Mouse (Mus musculus): ENCODE measurements around the gene Traf3ip1. TPM values are rescaled to one million over a fixed set of nuclear protein-coding genes. Genes with fewer than 3 reads are reported as not detected.

Gene Traf3ip1
- total RNA-seq (2012; rRNA removed) (12.0 and 13.6 TPM in 2 replicates), polyA plus RNA-seq (2012; ENCODE audit: insufficient read depth in 1 of 2, insufficient read length in 2 of 2, low read depth in 1 of 2, low replicate concordance in 2 of 2, missing spikeins in 1 of 2) (10 to 100 TPM in 1 of 2 experiments, not detected in 1; 19.6 TPM)

GRCm38 (mm10) chr1:91494457-91495140 lies at the start of gene Traf3ip1:
Traf3ip1 (plus strand) TSS chr1:91494647.
- H3K4me1 ChIP-seq (ENCODE audit: control insufficient read depth in 1 of 2, insufficient read depth in 2 of 2, low read length in 2 of 2) = peaks cover 0 to 17% of the 10 kb centered on the region in 2 experiments; a peak in 2 of 4 replicates
- 0 out of 2 replicates have a peak, but pooled peaks have one; percentile 27 for TF ChIP-seq ETS1 (IDR thresholded peaks at IDR 0.05; ENCODE audit: low read depth, low read length)
- peak; percentile 92 for TF ChIP-seq NRF1 (IDR thresholded peaks at IDR 0.05; ENCODE audit: insufficient read depth, low read depth, low read length, poor library complexity, severe bottlenecking)
- TF ChIP-seq MXI1 (IDR thresholded peaks at IDR 0.05; ENCODE audit: low read depth, low read length) = peak; percentile 99
- TF ChIP-seq MAX (IDR thresholded peaks at IDR 0.05; ENCODE audit: low read length) = peak; percentile 87
- TF ChIP-seq ZNF384 (IDR thresholded peaks at IDR 0.05; ENCODE audit: low read depth, low read length) = no peak
- TF ChIP-seq USF1 (IDR thresholded peaks at IDR 0.05; ENCODE audit: low read depth, low read length) = peak; percentile 46; the same call in 1 of the 2 replicates
- TF ChIP-seq CHD1 (IDR thresholded peaks at IDR 0.05; ENCODE audit: low read depth, low read length) = no peak
- peak; percentile 98 for TF ChIP-seq MAZ (IDR thresholded peaks at IDR 0.05; ENCODE audit: low read depth, low read length)
- TF ChIP-seq CHD2 (IDR thresholded peaks at IDR 0.05; ENCODE audit: low read length) = no peak
- TF ChIP-seq SIN3A (IDR thresholded peaks at IDR 0.05; ENCODE audit: low read length) = peak; percentile 100
- TF ChIP-seq POLR2A (IDR thresholded peaks at IDR 0.05; ENCODE audit: control insufficient read depth in 1 of 2, insufficient read depth in 1 of 2, low read depth in 1 of 2, low read length in 2 of 2, poor library complexity in 1 of 2) = peak; percentile 95 to 99
- peak; percentile 90 for TF ChIP-seq ELF1 (IDR thresholded peaks at IDR 0.05; ENCODE audit: low read depth, low read length)
- TF ChIP-seq TCF12 (IDR thresholded peaks at IDR 0.05; ENCODE audit: low read depth, low read length) = peak; percentile 70; the same call in 1 of the 2 replicates
- TF ChIP-seq HCFC1 (IDR thresholded peaks at IDR 0.05; ENCODE audit: low read depth, low read length) = peak; percentile 92
- TF ChIP-seq EP300 (IDR thresholded peaks at IDR 0.05; ENCODE audit: low read depth in 1 of 2, low read length in 2 of 2) = no peak
- TF ChIP-seq NELFE (IDR thresholded peaks at IDR 0.05; ENCODE audit: low read depth, low read length) = peak; percentile 97
- no peak for TF ChIP-seq MAFK (IDR thresholded peaks at IDR 0.05; ENCODE audit: borderline replicate concordance, low read depth, low read length)
- 0 out of 2 replicates have a peak, but pooled peaks have one; percentile 35 for TF ChIP-seq TBP (IDR thresholded peaks at IDR 0.05; ENCODE audit: low read depth, low read length)
- TF ChIP-seq MYC (IDR thresholded peaks at IDR 0.05; ENCODE audit: low read depth, low read length) = peak; percentile 64; the same call in 1 of the 2 replicates
- TF ChIP-seq GABPA (IDR thresholded peaks at IDR 0.05; ENCODE audit: low read depth, low read length) = peak; percentile 71; the same call in 1 of the 2 replicates
- TF ChIP-seq POLR2AphosphoS2 (IDR thresholded peaks at IDR 0.05; ENCODE audit: low read length) = peak; percentile 79; the same call in 1 of the 2 replicates
- TF ChIP-seq ZMIZ1 (IDR thresholded peaks at IDR 0.05; ENCODE audit: low read depth, low read length) = peak; percentile 91
- H3K9ac ChIP-seq (ENCODE audit: control insufficient read depth, low read depth, low read length, poor library complexity, severe bottlenecking) = peak within 1 kb of the TSS; percentile 75
- H3K36me3 ChIP-seq (ENCODE audit: control insufficient read depth in 1 of 2, insufficient read depth in 2 of 2, low read length in 2 of 2) = no peaks in the 10 kb centered on the region; a peak in 1 of 4 replicates
- H3K79me2 ChIP-seq (ENCODE audit: control insufficient read depth, insufficient read depth, low read length, poor library complexity) = peaks cover 11% of the 10 kb centered on the region
- peak; percentile 98 for DNase-seq (ENCODE audit: low read depth, low spot score)
- H3K9me3 ChIP-seq (replicated peaks; ENCODE audit: insufficient read depth, low read length) = no peaks in the 10 kb centered on the region
- peak within 1 kb of the TSS; percentile 76 to 85 for H3K4me3 ChIP-seq (ENCODE audit: control insufficient read depth in 1 of 2, insufficient read depth in 1 of 2, low read depth in 2 of 2, low read length in 2 of 2)
- H3K27ac ChIP-seq (ENCODE audit: control insufficient read depth, low read depth, low read length) = no peak within 1 kb of the TSS
- no peaks in the 10 kb centered on the region for H3K27me3 ChIP-seq (ENCODE audit: control insufficient read depth in 1 of 2, insufficient read depth in 2 of 2, low read length in 2 of 2)

Data from MEL (cell line).